Mouse (Mus musculus) ovary, postnatal 14 days (tissue): ENCODE measurements around the gene Gins2.
A peak's percentile ranks its signal among the peaks of the same experiment; 100 is the strongest.

Source experiments
- DNase-seq: peaks from one replicate; pipeline ENCODE4 v3.0.0; 2022; ENCODE audit warnings: low spot score

Gins2 gene

DNA sequence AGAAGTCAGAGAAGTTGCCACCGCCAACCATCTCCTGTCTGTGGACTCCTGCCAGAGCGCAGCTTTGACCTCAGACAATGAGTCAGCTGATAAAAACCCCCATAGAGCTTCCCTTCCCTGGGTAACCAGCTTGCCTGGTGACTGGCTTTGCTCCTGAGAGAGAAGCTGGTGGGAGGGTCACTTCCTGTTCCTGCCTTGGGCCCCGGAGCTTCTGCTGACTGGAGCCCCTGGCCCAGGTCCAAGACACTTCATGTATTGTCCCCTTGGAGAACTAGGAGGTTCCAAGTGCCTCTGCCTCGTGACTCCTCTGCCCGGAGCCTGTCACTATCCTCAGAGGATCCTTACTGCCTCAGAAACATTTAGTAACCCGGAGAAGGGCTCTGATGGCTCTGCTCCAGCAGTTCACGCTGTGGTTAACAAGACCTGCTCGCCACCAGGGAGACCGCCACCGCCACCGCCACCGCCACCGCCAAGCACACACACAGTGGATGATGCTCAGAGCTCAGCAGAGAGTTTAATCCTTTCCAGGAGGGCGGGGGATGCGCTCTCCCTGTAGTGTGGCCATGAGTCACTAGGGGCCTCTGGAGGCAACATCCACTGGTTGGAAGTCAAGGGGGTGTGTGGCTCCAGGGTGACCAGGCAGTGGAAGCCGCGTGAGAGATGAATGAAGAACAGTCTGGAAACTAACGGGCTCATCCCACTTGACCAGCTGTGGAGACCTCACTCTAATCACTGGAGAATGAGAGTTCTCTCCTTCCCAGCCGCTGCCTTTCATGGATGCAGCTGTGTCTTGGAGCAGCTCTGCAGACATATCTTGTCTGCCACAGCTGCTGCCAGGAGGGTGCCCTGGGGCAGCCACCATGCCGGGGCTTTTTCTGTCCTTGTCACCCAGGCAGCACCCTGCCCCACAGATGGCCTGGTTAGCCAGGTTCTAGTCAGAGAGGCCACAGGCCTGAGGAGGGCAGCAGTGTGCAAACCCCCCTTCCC is 25.0 kb downstream of the Gins2 start:
- peak; percentile 71 for DNase-seq

DNA sequence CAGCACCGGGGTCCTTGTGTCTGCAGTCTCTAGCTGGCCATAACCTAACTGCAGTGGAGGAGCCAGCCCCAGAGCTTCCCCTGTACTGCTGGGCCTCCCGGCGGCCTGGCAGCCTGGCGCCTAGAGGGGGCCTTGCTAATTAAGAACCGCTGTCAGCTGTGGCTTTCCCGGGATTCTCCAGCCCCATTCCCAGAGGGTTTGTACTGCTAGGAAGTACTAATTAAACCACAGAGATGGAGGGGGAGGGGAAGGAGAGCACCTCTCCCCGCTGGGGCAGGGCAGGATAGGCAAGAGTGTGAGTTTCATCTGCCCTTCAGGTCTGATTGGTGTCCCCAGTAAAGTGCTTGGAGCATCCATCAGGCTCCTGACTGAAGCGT is 25.8 kb downstream of the Gins2 start:
- no peak for DNase-seq

DNA sequence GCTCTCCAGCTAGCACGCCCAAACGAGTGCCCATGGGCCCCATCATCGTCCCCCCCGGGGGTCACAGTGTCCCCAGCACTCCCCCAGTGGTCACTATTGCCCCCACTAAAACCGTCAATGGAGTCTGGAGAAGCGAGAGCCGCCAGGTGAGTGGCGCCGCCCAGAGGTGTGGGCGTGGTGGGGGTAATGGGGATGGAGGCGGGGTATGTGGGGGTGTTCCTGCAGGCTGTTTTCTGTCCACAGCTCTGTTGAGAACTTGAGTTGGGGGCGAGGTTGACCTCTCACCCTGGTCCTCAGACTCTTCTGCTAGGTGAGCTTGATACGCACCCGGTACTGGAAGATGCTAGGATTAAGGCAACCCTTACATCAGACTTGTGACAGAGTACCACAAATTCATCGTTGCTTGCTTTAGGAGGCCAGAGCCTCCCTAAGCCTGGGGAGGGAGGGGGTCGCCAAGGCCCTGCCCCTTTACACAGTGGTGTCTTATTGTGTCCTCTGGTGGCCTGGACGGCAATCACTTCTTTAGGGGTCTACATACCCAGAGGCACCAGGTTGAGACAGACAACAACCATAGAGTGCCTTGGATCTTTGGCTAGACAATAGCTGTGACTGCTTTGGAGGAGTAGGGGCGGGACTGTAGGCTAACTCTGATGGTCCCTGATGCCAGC is 26.3 kb downstream of the Gins2 start:
- no peak for DNase-seq

DNA sequence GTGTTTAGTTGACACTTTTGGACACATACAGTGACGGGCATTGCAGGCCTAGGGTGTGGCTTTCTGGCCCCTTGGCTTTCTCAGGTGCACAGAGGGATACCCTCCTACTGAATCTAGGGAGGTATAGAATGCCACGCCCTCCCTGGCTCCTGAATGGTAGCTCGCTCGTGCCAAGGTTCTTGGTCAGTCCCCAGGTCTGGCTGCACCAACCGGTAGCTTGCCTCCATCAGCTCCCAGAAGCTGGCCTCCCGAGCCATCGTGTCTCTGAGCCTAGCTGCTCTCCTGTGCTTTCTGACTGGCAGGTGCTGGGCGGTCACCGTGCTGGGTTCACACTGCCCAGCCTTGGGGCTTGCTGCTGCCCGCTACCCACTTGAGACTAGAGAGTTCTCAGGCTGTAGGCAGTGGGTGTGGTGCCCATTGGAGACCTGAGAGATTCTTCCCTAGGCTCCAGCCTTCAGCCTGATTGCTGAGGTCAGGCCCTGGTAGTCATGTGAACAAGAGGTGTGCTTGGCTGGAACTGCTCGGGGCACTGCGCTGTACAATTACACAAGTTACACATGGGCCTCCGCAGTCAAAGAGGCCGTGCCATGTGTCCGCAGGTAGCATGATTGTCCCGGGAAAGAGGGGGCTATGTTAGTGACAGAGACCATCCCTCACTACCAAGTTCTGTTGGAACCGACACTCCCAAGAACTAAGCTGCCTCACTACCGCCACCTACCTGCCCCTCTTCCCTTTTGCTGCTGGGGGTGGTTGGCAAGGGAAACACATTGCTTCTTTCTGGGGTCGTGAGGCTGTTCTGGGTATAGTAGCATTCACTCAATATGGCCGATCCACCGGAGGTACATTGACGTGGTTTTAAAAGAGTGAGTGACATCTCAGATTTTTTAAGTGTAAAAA is 27.3 kb downstream of the Gins2 start:
- DNase-seq: no peak

DNA sequence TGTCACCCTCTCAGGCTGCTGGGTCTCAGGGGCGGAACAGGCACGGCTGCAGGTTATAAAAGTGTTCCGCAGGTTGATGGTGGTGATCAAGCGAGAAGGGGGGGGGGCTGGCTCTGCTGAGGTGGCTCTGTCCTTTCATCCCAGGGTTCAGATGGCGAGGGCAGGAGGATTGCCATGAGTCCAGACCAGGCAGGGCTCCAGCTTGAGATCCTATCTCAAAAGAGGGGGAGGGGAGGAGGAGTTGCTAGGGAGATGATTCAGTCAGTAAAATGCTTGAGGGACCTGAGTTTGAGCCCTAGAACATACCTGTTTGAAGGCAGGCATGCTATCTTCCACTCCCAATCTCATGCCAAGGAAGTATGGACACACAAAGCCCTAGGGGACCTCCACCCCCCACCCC is 28.6 kb downstream of the Gins2 start:
- no peak for DNase-seq

DNA sequence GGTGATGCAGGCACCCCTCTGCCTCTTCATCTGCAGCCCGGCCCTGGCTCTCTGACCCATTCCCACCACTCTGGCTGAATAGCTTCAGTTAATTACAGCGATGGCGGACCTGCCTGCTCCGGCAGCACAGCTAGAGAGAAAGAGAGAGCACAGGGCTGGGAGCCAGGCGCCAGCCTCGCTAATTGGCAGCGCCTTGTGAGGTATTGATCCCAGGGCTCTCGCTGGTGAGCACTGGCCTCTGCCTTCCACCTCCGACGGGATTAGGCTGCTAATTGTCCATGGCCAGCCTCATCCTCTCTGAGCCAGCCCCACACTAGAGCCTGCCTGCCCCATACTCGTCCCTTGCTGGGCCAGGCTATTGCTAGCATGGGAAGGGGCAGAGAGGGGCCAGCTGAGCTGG is 29.4 kb downstream of the Gins2 start:
- no peak for DNase-seq

DNA sequence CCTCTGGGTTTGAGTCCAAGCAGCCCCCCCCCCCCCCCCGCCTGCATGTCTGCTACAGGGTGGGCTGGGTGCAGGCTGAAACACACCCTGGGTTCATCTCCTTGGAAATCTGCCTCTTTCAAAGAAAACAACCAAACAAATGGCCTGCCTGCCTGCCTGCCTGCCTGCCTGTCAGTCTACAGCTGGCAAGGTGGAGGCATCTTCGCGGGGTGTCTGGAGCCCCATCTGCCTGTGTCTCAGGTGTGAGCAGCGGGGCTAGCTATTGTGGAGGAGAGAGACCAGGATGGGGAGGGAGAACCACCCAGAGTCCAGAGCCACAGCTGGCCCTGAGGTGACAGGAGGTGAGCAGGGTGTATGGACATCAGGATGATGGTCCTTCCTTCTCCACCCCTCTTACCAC is 30.9 kb downstream of the Gins2 start:
- DNase-seq: no peak

DNA sequence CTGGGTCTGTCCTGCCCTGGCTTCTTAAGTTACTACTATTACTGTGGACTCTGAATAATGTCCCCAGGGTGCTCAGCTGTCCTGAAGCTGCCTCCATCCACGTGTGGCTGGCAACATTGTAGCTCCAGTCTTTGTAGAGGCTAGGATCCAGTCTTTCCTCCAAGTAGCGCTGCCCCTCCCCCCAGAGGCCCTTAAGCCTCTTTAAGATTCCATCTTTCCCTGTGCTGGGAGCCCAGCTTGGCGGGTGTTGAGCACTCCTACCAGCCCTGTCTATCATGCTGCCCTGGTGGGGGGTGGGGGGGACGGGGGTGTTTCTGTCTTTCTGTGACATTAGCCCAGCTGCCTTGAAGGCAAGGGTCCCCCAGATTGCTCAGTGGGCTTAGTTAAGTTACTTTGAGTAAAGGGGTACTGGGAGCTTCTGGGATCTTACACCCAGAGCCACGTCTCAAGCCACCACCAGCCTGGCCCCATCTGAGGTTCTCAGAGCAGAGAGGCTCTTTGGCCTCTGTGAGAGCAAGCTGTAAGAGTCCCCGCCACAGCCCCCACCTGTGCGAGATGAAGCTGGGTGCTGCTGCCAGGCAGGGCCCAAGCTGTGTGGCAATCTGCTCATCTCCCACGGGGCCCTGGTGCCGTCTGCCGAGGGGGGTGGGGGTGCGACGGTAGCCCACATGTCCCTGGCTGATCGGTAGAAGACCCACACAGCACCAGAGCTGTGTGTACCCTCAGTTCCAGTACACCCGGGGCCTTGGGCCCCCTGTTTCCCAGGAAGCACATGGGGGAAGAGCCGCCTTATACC is 31.7 kb downstream of the Gins2 start:
- DNase-seq: no peak

DNA sequence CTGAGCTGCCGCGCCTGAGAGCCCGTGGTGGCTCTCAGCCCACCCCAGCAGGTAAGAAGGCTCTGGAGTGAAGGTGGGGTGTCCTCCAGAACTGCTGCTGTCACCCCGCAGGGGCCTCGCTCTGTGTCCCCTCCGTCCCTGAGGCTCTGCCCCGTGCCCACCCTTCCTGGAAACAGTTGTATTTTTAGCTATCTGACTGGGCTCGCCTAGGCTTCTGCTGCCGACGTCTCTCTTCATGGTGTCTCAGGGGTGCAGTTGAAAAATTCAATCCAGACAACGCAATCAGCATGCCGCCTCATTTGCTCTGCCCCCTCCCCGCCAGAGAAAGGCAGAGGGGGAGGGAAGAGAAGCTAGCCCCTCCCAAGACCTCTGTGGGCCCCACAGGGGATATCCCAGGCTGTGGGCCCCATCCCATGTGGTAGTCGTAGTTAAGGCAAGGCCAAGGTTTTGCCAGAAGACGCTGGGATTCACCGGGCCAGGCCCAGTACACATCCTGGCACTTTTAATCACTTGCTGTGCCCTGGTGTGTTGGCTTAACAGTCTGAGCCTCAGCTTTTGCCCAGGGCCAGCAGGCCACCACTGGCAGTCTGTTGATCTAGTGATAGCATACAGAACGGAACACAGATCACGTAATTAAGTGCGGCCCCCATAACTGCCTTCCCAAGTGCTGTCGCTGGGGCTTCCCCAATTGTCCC is 32.8 kb downstream of the Gins2 start:
- DNase-seq: no peak

DNA sequence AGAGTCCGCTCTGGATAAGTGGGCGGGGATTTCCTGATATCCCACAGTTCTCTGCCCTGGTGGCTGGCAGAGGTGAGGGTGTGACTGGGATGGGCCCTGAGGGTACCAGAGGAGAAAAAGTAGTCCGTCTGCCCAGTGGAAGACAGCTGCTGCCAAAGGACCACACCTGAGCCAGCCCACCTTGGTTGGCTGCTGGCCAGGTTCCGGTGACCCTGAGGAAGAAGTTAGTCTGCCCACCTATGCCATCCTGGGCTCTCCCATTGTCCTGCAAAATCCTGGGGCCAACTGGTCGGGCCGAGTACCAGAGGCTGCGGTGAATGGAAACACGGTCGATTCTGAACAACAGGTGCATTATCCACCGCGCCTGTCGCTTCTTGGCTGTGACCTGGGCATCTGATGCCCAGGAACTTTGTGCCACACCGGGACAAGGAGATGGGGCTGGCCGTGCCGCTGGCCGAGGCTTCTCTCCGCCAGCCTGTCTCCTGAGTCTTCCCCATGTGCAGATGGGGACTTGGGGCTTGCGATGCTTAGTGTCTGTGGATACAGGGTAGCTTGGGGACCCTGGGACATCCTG is 34.6 kb downstream of the Gins2 start:
- DNase-seq: no peak

DNA sequence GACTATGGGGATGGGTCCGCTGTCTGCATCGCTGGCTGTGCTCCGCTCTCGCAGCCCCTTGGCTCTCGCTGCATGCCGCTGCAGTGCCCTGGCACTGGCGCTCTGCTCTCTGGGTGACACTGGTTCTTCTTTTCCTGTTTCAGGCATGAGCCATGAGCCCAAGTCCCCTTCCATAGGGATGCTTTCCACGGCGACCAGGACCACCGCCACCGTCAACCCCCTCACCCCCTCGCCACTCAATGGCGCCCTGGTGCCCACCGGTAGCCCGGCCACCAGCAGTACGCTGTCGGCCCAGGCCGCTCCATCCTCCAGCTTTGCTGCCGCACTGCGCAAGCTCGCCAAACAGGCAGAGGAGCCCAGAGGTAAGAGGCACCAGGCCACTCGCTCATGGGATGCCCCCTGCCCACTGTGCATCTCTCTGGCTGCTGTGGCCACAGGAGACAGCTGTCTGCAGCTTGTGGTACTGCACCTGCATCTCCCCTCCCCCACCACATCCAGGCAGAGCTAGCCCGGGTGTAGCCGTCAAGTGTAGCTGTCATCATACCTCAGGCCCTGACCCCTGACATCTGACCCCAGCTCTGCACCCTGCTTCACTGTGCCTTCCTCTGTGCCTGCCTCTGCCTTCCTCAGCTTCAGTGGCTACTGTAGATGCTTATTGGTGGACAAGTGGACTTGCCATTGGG is 35.5 kb downstream of the Gins2 start:
- no peak for DNase-seq

DNA sequence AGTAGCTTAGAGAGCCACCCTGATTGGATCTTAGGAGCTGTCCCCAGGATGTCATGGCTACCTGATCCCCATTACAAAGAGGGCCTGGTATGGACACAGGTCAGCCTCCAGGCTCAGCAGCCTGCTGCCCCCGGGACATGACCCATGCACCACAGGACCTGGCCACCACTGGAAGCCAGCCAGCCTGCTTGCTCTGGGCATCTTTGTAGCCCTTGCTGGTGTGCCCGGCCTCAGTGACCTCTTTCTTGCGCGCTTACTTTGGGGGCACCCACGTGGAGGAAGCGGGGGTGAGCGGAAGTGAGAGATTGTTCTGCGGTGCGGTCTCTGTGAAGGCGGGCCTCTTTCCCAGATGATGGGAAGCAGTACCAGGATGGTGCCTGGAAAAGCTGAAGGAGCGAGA is 36.6 kb downstream of the Gins2 start:
- DNase-seq: no peak

DNA sequence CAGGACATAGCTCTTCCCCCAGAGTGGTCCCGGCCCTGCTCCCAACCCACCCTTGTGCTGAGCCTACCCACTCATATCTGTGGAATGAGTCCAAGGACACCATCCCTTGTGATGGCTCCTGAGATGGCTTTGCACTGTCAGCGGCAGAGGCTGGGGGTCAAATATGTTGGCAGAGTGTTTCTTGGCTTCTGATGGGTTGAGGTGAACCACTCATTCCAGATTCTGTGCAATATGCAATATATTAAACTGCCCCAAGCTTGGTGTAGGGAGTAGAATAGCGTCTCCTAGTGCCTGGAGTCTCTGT is 37.5 kb downstream of the Gins2 start:
- DNase-seq: no peak

DNA sequence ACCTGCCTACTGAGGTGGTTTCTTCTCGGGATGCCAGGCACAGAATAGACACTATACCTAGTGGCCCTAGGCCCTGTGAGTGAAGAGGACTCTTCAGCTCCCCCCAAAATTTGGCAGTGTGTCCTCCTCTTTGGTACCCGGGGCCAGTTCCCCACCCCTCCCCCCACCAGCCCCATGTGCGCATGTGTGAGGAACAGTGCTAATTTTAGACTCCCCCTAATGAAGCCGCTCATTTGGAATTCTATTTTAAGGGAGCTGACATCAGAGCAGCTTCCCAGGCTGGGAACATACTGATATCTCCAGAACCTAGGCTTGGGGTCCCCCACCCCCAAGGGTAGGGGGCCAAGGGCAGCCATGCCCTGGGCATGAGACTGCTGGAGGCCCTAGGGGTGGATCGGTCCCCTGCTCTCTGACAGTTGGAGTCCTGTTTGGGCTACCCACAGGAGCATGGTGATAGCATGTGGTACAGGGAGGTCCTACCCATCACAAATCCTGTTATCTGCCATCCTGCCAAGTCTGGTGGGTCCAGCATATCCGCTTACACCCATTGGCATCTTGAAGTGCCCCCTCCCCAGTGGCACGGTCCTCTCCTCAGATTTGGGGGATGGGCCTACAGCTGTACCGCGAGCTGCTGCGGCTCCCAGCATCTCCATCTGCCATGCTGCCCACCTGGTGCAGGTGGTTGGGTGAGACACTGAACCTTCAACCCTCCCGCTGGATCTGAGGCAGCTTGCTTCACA is 38.0 kb downstream of the Gins2 start:
- DNase-seq: no peak

DNA sequence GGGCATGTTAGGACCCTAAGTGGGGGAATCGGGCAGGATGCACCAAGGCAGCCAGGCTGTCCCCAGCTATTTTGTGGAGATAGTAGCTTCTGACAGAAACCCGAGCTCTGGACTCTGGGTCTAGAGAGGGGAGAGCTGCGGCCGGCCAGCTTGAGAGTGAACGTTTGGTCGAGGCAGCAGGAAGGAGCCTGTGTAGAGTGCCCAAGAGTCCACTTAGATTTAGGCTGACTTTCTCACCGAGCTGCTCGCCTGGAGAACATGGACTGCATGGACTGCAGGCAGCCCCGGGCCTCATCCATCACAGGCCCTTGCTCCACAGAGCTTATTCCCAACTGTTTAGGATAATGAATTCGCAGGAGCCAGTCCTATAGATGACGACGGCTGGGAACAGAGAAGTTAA is 38.7 kb downstream of the Gins2 start:
- no peak for DNase-seq

DNA sequence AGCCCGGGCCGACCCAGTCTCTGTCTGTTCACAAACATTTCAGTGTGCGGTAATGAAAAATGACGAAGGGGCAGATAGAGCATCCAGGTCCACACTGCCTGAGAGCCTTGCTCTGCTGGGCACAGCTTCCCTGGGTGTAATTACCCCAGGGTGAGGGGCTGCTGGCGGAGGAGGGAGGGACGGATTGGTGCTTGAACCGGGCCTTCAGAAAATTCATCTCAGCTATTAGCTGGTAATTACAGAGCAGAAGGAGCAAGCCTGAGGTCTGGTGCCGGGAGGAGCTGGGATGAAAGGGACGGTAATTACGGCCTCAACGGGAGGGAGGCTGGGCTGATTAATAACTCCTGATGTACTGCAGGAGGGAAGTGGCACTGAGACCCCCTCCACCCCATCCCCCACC is 39.2 kb downstream of the Gins2 start:
- no peak for DNase-seq

DNA sequence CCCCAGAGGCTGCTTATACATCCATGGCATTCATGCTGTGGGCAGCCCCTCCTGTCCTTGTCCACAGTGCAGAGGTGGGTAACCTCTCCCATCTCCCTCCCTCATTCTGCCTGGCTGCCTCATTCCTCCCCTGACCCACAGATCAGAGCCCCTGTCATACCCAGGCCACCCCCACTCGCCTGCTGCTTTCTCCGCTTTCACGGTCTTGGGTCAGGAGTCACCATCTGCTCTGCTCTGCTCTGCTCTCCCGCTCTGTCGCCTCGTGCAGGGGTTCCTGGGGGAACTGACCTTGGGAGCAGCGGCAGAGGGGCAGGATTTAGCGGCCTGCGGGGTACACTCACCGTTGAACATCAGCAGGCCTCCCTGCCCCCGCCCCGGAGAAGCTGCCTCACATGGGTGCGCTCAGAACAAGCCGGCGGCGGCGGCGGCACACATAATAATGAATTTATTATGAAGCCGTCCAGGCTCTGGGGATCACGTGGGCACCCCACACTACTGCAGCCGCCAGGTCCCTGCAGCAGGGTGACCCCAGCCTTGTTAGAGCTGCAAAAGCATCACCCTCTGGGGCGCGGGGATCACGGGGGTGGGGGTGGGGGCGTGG is 39.7 kb downstream of the Gins2 start:
- no peak for DNase-seq

DNA sequence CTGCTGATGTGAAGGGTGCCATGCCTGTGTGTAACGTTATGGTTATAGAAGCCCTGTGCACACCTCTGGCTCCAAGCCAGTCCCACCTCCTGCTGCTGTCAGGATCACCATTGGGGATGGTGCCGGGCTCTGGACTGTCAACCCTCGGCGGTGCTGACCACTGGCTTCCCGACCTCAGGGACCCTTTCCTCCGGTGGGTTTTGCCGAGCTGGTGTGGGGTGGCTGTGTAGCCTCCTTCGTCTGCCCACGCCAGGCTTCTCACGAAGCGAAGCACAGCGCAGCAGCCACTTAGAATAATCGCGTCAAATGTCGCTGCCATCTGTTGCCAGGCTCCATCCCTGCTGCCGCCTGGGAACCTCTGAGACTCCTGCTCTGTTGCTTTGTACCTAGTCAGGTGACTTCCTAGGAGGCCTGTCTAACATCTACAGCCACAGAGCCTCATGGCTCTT is 40.8 kb downstream of the Gins2 start:
- no peak for DNase-seq

DNA sequence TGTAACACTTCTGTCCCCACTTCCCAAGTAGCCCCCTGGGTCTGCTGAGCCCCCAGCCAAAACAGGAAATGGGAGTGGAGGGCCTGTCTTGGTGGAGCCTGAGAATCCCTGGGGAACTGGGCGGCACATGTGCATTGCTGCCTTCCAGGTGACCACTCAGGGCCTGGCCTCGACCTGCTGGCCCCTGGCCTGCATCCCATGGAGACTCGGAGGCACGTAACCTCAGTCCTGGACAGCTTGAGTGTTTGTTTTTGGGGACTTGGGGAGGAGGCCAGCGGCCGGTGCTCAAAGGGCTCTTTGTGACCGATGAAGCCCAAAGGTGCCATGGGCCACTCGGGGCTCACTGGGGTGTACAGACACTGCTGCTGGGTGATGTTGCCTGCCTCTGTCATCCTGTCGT is 41.5 kb downstream of the Gins2 start:
- DNase-seq: no peak
